Mouse (Mus musculus) C2C12 (cell line): Measurements from ENCODE around the gene Rab32.

Experiments used
- CTCF ChIP-seq: IDR thresholded peaks from one replicate; pipeline ENCODE4 v1.5.1; 2011; ENCODE audit not compliant: control insufficient read depth, insufficient read depth, insufficient read length
- FOSL1 ChIP-seq: IDR thresholded peaks from one replicate; pipeline ENCODE4 v1.8.0; 2011; ENCODE audit warnings: mild to moderate bottlenecking, low read length; ENCODE audit not compliant: poor library complexity, insufficient read depth, severe bottlenecking
- USF1 ChIP-seq: IDR thresholded peaks from one replicate; pipeline ENCODE4 v1.6.1; 2011; ENCODE audit warnings: low read depth, mild to moderate bottlenecking, control low read depth, moderate library complexity

DNA sequence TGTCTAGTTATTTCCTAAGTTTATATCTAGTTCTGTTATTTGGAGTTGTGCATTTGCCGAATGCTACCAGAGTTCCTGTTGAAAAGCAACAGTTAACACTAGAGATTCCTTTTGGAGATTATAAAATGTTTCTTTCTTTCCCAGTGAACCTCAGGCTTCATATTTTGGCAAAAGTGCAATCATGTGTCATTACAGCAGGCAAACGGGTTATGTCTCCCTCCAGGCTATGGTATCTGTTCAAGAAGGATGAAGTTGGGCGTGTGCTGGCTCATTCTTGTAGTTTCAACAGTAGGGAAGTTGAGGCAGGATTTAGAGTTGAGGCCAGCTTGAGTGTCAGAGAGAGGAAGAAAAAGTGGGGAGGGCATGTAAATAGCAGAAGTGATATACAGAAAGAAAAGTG lies 2.4 kb downstream of the Rab32 start:
- no peak for TF ChIP-seq CTCF
- TF ChIP-seq USF1 = no peak
- no peak for TF ChIP-seq FOSL1
